Comparison of ENCODE assay signal across 13 mouse cellular contexts in the genomic region with DNA sequence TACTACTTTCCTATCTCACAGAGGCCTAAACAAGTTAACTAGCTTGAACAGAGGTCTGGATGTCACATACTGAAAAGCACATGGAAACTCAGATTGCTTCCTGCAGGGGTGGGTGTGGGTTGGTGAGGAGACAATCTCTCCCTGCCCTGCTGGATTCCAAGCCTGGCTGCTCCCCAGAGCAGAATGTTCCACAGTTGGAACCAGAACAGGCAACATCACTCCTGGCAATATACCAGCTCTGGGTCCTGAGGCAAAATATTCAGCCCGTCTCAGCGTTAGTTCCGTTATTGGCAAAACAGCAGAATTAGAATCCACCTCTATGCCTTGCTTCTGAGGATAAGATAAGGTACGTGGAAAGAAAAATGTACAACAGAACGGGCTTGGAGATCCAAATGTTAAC. TPM values are rescaled to one million over a fixed set of nuclear protein-coding genes. Genes with fewer than 3 reads are reported as not detected.
DNase-seq lines count a peak whose midpoint lies in the region; ATAC-seq and TF ChIP-seq lines count a peak whose summit lies in the region.
"Had no signal": no experiment of that assay in that cellular context is flagged by ENCODE, and none has a peak within 500 bp of the region (broad histone marks: within the 10 kb centered on the region; RNA-seq: fewer than 3 reads in every experiment).

No protein-coding gene starts in this region.

- H3K9ac ChIP-seq in forebrain, embryonic 14.5 days (ENCODE audit: low read length): no peak overlapping the region
- no peak overlapping the region for H3K9ac ChIP-seq in forebrain, embryonic 13.5 days
- no peak overlapping the region for H3K9ac ChIP-seq in liver, embryonic 11.5 days (ENCODE audit: low read depth, low read length)
- H3K9ac ChIP-seq: intestine, embryonic 15.5 days had no signal

- TF ChIP-seq CTCF in gastrocnemius, adult 2 months (IDR thresholded peaks at IDR 0.05): no peak

- H3K27me3 ChIP-seq in forebrain, embryonic 14.5 days (replicated peaks; ENCODE audit: control insufficient read depth, insufficient read depth, low read length): peaks cover 29% of the 10 kb centered on the region
- peaks cover 88% of the 10 kb centered on the region for H3K27me3 ChIP-seq in forebrain, embryonic 13.5 days
- H3K27me3 ChIP-seq in liver, embryonic 11.5 days (replicated peaks; ENCODE audit: control insufficient read depth, insufficient read depth, low read length): peaks cover 90% of the 10 kb centered on the region

- no peaks in the 10 kb centered on the region for H3K9me3 ChIP-seq in forebrain, embryonic 14.5 days (replicated peaks; ENCODE audit: control insufficient read depth, low read length)
- H3K9me3 ChIP-seq in forebrain, embryonic 13.5 days (replicated peaks): no peaks in the 10 kb centered on the region
- H3K9me3 ChIP-seq in liver, embryonic 11.5 days (ENCODE audit: control insufficient read depth, low read length): no peaks in the 10 kb centered on the region
- H3K9me3 ChIP-seq: intestine, embryonic 15.5 days had no signal

- no peak overlapping the region for H3K4me2 ChIP-seq in forebrain, embryonic 14.5 days (ENCODE audit: low read length)
- H3K4me2 ChIP-seq in forebrain, embryonic 13.5 days: no peak overlapping the region
- no peak overlapping the region for H3K4me2 ChIP-seq in liver, embryonic 11.5 days
- H3K4me2 ChIP-seq: intestine, embryonic 15.5 days had no signal

- intact Hi-C loops in left cerebral cortex, postnatal 25 days (cut with DNase I): no loop called here
- intact Hi-C loops in left cerebral cortex, postnatal 10 days (cut with DNase I): no loop called here
- intact Hi-C loops in gastrocnemius, adult 2 months (cut with DNase I): loop anchor here (10.0 kb wide), 1 partner anchor 565 kb away; a partner anchor contains a TSS

- peak overlapping the region; percentile 44; the same call in 1 of the 2 replicates for H3K27ac ChIP-seq in forebrain, embryonic 14.5 days (ENCODE audit: low read depth, low read length)
- H3K27ac ChIP-seq in forebrain, embryonic 13.5 days: no peak overlapping the region
- peak overlapping the region; percentile 28; the same call in 1 of the 2 replicates for H3K27ac ChIP-seq in gastrocnemius, adult 2 months
- no peak overlapping the region for H3K27ac ChIP-seq in liver, embryonic 11.5 days (ENCODE audit: low read depth, low read length)
- H3K27ac ChIP-seq: intestine, embryonic 15.5 days; macrophage had no signal

- ATAC-seq in forebrain, embryonic 14.5 days: no peak
- ATAC-seq in forebrain, embryonic 13.5 days: no peak
- ATAC-seq in liver, embryonic 11.5 days (replicated peaks; ENCODE audit: low FRiP score): no peak
- ATAC-seq: CD4-positive, CD25-positive, alpha-beta regulatory T cell, adult 4 months; intestine, embryonic 15.5 days had no signal

- peaks cover 29% of the 10 kb centered on the region for H3K4me1 ChIP-seq in forebrain, embryonic 14.5 days (ENCODE audit: control insufficient read depth, insufficient read depth, low read length)
- H3K4me1 ChIP-seq in forebrain, embryonic 13.5 days: peaks cover 30% of the 10 kb centered on the region
- peaks cover 5% of the 10 kb centered on the region; the same call in 1 of the 2 replicates for H3K4me1 ChIP-seq in liver, embryonic 11.5 days (replicated peaks; ENCODE audit: control insufficient read depth, insufficient read depth, low read length)

- 69% methylated on average over 5 of the region's 5 CpGs for WGBS in forebrain, embryonic 14.5 days
- 78% methylated on average over 5 of the region's 5 CpGs for WGBS in forebrain, embryonic 13.5 days
- WGBS in liver, embryonic 11.5 days: 68% methylated on average over 5 of the region's 5 CpGs

- H3K36me3 ChIP-seq in forebrain, embryonic 14.5 days (ENCODE audit: control insufficient read depth, insufficient read depth, low read length): no peaks in the 10 kb centered on the region
- H3K36me3 ChIP-seq in forebrain, embryonic 13.5 days (ENCODE audit: poor library complexity, severe bottlenecking): no peaks in the 10 kb centered on the region
- no peaks in the 10 kb centered on the region for H3K36me3 ChIP-seq in liver, embryonic 11.5 days (ENCODE audit: control insufficient read depth, insufficient read depth, low read length)
- H3K36me3 ChIP-seq: intestine, embryonic 15.5 days had no signal

- H3K4me3 ChIP-seq in forebrain, embryonic 14.5 days (ENCODE audit: low read depth, low read length): no peak overlapping the region
- no peak overlapping the region for H3K4me3 ChIP-seq in forebrain, embryonic 13.5 days
- no peak overlapping the region for H3K4me3 ChIP-seq in gastrocnemius, adult 2 months
- H3K4me3 ChIP-seq in liver, embryonic 11.5 days (ENCODE audit: low read depth, low read length): no peak overlapping the region
- H3K4me3 ChIP-seq: intestine, embryonic 15.5 days had no signal

- DNase-seq in forebrain, embryonic 14.5 days (ENCODE audit: low spot score): no peak
- peak; percentile 42 to 46 for DNase-seq in left cerebral cortex, postnatal 25 days (ENCODE audit: low spot score in 2 of 2)
- no peak for DNase-seq in left cerebral cortex, postnatal 10 days (ENCODE audit: extremely low spot score in 1 of 2, low spot score in 2 of 2)
- DNase-seq in gastrocnemius, adult 2 months: peak; percentile 52
- DNase-seq in layer of hippocampus, adult 9-11 months: peak; percentile 83
- no peak for DNase-seq in liver, embryonic 11.5 days (ENCODE audit: low spot score)
- DNase-seq in spleen, postnatal 10 days (ENCODE audit: low spot score in 2 of 2): no peak
- DNase-seq: liver; thymus, postnatal 4 days had no signal

RNA-seq across cellular contexts. Expression of a gene that starts 28.3 kb away (rescaled TPM):
- polyA plus RNA-seq in forebrain, embryonic 14.5 days (2014; fragmentation: Nextera tagmentation; extraction: Ambion mirVana): 48.2 and 61.2 TPM in 2 replicates
- polyA plus RNA-seq in forebrain, embryonic 13.5 days (2015; fragmentation: Nextera tagmentation; extraction: Ambion mirVana): 45.0 and 48.7 TPM in 2 replicates
- 10 to 100 TPM; 64.4 to 68.3 TPM for total RNA-seq in left cerebral cortex, postnatal 25 days (2021)
- 10 to 100 TPM; 44.3 to 46.7 TPM for total RNA-seq in left cerebral cortex, postnatal 10 days (2021)
- 10 to 100 TPM; 67.7 to 70.2 TPM for total RNA-seq in gastrocnemius, adult 2 months (2021)
- 15.0 and 16.2 TPM in 2 replicates for polyA plus RNA-seq in liver, embryonic 11.5 days (2014; fragmentation: Nextera tagmentation; extraction: Ambion mirVana)

Comparison
In these comparisons a context has a peak if more than half of its experiments do, and no peak if none do; other contexts are left out.
1. DNase-seq: peak in left cerebral cortex, postnatal 25 days (2 of 2), gastrocnemius, adult 2 months (single experiment) and layer of hippocampus, adult 9-11 months (single experiment); none in forebrain, embryonic 14.5 days (single experiment), left cerebral cortex, postnatal 10 days (0 of 2), liver, embryonic 11.5 days (single experiment) and spleen, postnatal 10 days (0 of 2).
2. H3K27ac ChIP-seq: peak in forebrain, embryonic 14.5 days (single experiment) and gastrocnemius, adult 2 months (single experiment); none in forebrain, embryonic 13.5 days (single experiment) and liver, embryonic 11.5 days (single experiment).